Mouse (Mus musculus) neural tube, embryonic 10.5 days (tissue): ENCODE measurements around the gene Plekhg3.

Experiments
- DNase-seq: peaks from one replicate; pipeline ENCODE4 v3.0.0-alpha.2; 2017; ENCODE audit warnings: low spot score; ENCODE audit errors: extremely low spot score

Gene Plekhg3

GRCm38 (mm10) chr12:76582841-76583240 lies 52.1 kb downstream of the Plekhg3 start:
- no peak for DNase-seq

- DNase-seq, result no peak
Measured at GRCm38 (mm10) chr12:76583454-76583853, 52.8 kb downstream of the Plekhg3 start.

DNA sequence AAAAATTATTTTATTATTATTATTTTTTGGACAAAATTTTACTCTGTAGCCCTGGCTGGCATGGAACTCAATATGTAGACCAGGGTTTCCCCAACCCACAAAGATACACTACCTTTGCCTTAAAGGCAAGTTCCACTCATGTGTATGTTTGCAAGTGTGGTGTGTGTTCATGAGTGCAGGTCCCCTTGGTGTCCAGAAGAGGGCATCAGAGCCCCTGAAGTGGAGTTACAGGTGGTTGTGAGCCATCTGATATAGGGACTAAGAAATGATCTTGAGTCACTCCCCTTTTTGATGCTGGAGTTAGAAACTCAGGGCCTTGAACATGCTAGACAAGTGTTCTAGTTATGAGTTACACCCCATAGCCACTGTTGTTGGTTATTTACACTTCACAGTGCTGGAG lies 54.3 kb downstream of the Plekhg3 start:
- no peak for DNase-seq

- DNase-seq, result no peak
Measured at GRCm38 (mm10) chr12:76587357-76587756, 56.7 kb downstream of the Plekhg3 start.

DNA sequence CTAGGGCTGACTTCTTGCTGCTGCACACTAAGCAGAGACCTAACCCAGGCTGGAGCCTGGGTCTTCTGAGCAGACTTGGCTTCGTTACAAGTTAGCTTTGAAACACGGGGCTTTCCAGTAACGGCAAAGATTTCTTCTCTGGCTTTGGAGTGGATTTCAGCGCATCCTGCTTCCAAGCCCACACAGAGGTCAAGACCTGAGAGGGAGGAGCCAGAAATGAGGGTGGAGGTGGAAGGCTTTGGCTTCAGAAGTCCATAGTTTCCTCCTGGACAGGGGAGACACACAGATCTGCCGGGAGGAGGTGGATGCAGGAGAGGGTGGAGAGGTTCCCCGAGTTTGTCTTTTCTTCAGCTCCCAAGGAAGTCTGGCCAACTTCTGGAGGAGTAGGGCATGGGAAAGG lies 58.8 kb downstream of the Plekhg3 start:
- no peak for DNase-seq

DNA sequence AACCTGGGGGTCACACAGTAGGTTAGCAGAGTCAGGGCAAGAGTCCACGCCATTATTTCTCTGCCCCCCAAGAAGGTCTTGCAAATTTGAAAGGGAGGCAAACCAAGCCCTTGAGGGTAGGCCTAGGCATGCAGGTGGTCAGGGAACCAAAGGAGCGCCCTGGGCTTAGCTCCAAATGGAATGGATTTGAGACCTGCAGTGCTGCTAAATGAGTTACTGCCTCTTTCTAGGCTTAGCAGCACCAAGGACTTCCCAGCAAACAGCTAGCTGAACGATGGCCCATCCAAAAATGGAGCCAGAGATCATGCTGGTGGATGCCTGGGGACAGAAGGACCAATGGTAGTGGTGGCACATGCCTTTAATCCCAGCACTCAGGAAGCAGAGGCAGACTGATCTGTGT lies 60.3 kb downstream of the Plekhg3 start:
- DNase-seq, result no peak

DNA sequence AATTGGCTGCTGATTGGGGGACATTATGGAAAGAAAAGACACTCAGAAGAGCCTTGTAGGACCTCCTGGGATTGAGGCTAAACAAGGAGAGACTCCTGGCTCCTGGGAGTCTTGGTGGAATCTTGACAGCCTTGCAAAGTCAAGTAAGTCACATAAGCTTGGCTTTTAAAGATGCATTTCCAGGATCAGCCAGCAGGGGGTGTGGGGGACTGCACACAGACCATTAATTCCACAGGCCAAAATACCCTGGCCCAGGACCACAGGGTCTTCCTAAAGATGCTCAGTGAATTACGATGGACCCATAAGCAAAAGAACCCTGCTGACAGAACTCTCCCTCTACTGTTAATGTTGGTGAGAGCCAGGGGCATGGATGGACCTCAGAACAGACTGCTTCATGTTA lies 61.5 kb downstream of the Plekhg3 start:
- peak; percentile 76 for DNase-seq

GRCm38 (mm10) chr12:76593254-76593653 lies 62.6 kb downstream of the Plekhg3 start:
- no peak for DNase-seq

- DNase-seq, result no peak
Measured at GRCm38 (mm10) chr12:76593839-76594322, 63.2 kb downstream of the Plekhg3 start.

- DNase-seq, result no peak
Measured at GRCm38 (mm10) chr12:76594556-76594955, 63.9 kb downstream of the Plekhg3 start.

- no peak for DNase-seq
Measured at GRCm38 (mm10) chr12:76595830-76596229, 65.1 kb downstream of the Plekhg3 start.

- peak; percentile 65 for DNase-seq
Measured at GRCm38 (mm10) chr12:76596292-76597023, 65.8 kb downstream of the Plekhg3 start.

GRCm38 (mm10) chr12:76597577-76598100 lies 66.9 kb downstream of the Plekhg3 start:
- no peak for DNase-seq

- DNase-seq, result no peak
Measured at GRCm38 (mm10) chr12:76598196-76598928, 67.7 kb downstream of the Plekhg3 start.

DNA sequence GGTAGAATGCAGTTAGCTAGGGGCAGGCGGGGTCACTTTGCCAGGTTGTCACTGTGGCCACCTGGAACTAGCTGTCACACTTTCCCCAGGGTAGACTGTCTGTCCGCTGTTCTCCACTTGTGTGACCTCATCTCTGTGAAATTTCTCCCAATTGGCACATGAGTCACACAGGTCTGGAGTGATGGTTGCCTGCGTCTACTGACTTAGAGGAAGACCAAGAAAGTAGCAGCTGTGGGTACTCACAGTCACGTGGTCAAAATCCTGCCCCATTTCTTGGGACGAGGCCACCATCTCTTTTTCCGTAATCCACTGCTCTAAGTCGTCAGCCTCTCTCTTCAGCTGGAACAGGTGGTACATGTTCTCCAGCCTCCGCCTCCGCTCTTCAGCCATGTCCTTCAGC lies 73.1 kb downstream of the Plekhg3 start:
- DNase-seq, result no peak

- no peak for DNase-seq
Measured at GRCm38 (mm10) chr12:76604546-76604945, 73.9 kb downstream of the Plekhg3 start.

DNA sequence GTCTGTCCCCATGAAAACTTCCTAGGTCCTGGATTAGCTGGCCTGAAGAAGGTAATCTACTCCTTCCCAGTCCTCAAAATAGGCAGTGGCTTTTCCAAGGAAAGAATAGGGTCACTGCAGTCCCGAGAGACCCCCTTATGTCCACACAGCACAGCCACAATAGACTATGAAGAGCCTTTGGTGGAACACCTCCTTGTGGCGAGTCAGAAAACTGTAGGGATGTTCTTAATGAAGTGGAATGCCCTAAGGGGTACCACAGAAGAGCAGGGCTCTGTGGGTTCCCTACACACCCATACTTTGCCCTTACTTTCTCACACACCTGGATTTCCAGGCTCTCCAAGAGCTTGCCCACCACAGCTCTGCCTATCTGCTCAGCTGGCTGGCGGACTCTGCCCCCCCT lies 75.1 kb downstream of the Plekhg3 start:
- no peak for DNase-seq

- no peak for DNase-seq
Measured at GRCm38 (mm10) chr12:76608241-76608640, 77.5 kb downstream of the Plekhg3 start.

- no peak for DNase-seq
Measured at GRCm38 (mm10) chr12:76608997-76609565, 78.4 kb downstream of the Plekhg3 start.

DNA sequence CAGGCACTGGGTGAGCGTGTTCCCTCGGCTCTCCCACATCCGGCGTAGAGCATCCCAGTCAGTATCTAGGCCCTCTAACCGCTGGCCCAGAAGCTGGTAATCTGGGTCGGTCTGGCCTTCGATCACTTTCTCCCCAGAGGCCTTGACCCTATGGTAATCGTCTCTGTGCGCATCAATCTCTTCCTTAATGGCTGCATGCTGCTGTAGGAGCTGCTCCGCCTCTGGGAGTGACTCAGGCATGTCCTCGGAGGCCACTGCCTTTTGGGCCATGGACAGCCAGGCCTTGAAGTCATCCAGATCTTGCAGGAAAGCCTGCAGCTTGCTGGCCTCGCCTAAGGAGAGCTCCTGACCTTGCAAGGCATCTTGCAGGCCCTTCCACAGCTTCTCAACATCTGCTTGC lies 81.9 kb downstream of the Plekhg3 start:
- no peak for DNase-seq

DNA sequence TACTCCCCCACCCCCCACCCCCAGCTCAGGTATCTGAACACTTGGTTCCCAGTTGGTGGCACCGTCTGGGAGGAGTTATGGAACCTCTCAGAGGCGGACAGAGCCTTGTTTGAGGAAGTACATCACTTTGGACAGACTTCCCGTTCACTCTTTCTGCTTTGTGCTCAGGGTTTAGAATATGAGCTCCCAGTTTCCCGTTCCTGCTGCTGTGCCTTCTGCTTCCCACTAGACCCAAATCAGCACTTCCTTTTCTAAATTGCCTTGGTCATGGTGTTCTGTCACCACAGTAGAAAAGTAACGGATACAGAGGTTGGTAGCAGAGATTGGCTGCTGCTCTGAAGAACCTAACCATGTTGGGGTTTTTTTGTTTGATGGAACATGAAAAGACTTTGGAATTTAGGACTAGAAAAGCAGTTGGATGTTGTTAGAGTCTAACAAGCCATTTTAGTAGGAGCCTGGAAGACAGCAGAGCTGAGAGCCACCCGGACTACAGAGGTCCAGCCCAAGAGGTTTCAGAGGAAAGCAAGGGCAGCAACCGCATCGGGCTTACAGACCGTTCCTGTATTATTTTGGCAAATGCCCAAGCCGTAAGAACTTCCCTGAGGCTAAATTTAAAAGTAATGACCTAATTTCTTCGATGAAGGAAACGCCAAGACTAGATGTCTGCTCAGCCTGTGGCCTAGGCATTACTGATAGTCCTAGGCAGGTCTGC lies 84.3 kb downstream of the Plekhg3 start:
- DNase-seq, result no peak

GRCm38 (mm10) chr12:76615580-76615937 lies 84.9 kb downstream of the Plekhg3 start:
- no peak for DNase-seq
